14 mouse cellular contexts compared by ENCODE assay signal in the genomic region with DNA sequence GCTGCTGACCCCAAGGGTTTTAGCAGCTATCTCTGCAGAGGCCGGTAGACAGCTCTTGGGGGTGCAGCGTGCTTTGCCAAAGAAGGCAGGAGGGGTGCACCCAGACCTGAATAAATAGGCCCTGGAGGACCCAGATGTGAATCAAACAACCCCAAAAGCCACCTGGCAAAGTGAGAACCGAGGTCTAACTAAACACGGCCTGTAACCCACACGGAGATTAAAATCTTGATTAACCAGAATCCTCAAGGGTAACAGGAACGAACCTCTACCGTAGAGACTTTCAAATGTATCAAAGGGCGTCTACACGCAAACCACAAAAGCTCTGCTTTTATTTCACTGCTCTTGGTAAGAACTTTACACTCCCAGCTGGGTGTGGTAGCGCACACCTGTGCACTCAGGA. TPM values are rescaled to one million over a fixed set of nuclear protein-coding genes. Genes with fewer than 3 reads are reported as not detected.
"Had no signal": no experiment of that assay in that cellular context is flagged by ENCODE, and none has a peak within 500 bp of the region (broad histone marks: within the 10 kb centered on the region; RNA-seq: fewer than 3 reads in every experiment).

No protein-coding gene starts in this region.

- H3K4me1 ChIP-seq: limb, embryonic 13.5 days; midbrain, embryonic 13.5 days; neural tube, embryonic 13.5 days; stomach, embryonic 15.5 days had no signal

- H3K4me2 ChIP-seq: limb, embryonic 13.5 days; midbrain, embryonic 13.5 days; neural tube, embryonic 13.5 days; stomach, embryonic 15.5 days had no signal

- H3K9me3 ChIP-seq: limb, embryonic 13.5 days; midbrain, embryonic 13.5 days; neural tube, embryonic 13.5 days; stomach, embryonic 15.5 days had no signal

- H3K36me3 ChIP-seq: limb, embryonic 13.5 days; midbrain, embryonic 13.5 days; neural tube, embryonic 13.5 days; stomach, embryonic 15.5 days had no signal

- H3K27me3 ChIP-seq: limb, embryonic 13.5 days; neural tube, embryonic 13.5 days; stomach, embryonic 15.5 days had no signal

- DNase-seq: kidney, adult 11 months; kidney, postnatal 10 days; left cerebral cortex, postnatal 4 days; lung, adult 18-20 months; lung, postnatal 36 days; retina, postnatal 1 day had no signal

- H3K27ac ChIP-seq: limb, embryonic 13.5 days; liver, embryonic 14.5 days; midbrain, embryonic 13.5 days; neural tube, embryonic 13.5 days; stomach, embryonic 15.5 days had no signal

- H3K4me3 ChIP-seq: limb, embryonic 13.5 days; midbrain, embryonic 13.5 days; myocyte; neural tube, embryonic 13.5 days; stomach, embryonic 15.5 days had no signal

- H3K9ac ChIP-seq: limb, embryonic 13.5 days; liver, embryonic 14.5 days; midbrain, embryonic 13.5 days; neural tube, embryonic 13.5 days; stomach, embryonic 15.5 days had no signal

- ATAC-seq: midbrain, embryonic 13.5 days had no signal

RNA-seq across cellular contexts. Expression of gene Zfp365, which starts 24.5 kb away (rescaled TPM):
- total RNA-seq: liver, adult 2 months; megakaryocyte progenitor cell, adult 5-6 weeks had no signal
- polyA plus RNA-seq: liver, adult 2 months had no signal
